Mouse (Mus musculus) stomach, postnatal 0 days (tissue): ENCODE results near the gene Plod2.

Experiments used
- CTCF ChIP-seq: IDR thresholded peaks from 2 replicates; pipeline ENCODE4 v1.5.1; 2016; ENCODE audit warnings: antibody characterized with exemption, low read depth, mild to moderate bottlenecking, moderate library complexity
- EP300 ChIP-seq: optimal IDR thresholded peaks from 2 replicates; pipeline ENCODE3; 2016; ENCODE audit warnings: antibody characterized with exemption

- no peak for TF ChIP-seq EP300
- no peak for TF ChIP-seq CTCF
These were observed 12.0 kb upstream of the Plod2 start for GRCm38 (mm10) chr9:92530055-92530454.
